Mouse (Mus musculus) adrenal gland, postnatal 25 days (tissue): Measurements from ENCODE around the gene Ddx4. TPM values are rescaled to one million over a fixed set of nuclear protein-coding genes. Genes with fewer than 3 reads are reported as not detected.

Source experiments
- DNase-seq: peaks from one replicate; pipeline ENCODE4 v3.0.0; 2021; ENCODE audit warnings: mixed read lengths
- total RNA-seq: library from RNA; stranded (reverse); gene quantifications from 2 replicates; pipeline ENCODE4 v1.2.3, GENCODE M21; 2021

Ddx4 gene
- total RNA-seq, 1 experiment from 2014 or later, result 1.5 TPM

- DNase-seq, result no peak
These were observed 99.0 kb downstream of the Ddx4 start for GRCm38 (mm10) chr13:112553304-112553703.

- no peak for DNase-seq
These were observed 100.4 kb downstream of the Ddx4 start for GRCm38 (mm10) chr13:112551641-112552548.

Other genes starting within 250 kb of the Ddx4 start
- 247 and 388 TPM in 2 replicates for gene Il6st, start 188.4 kb downstream of the Ddx4 start, total RNA-seq
- gene Il31ra, start 58.1 kb downstream of the Ddx4 start, total RNA-seq, result 0.15 TPM in 1 of 2 replicates, not detected in the other
- 32.7 and 42.6 TPM in 2 replicates for gene Slc38a9, start 8.3 kb upstream of the Ddx4 start, total RNA-seq
- gene Plpp1, start 148.3 kb upstream of the Ddx4 start, total RNA-seq, result 225 and 226 TPM in 2 replicates